Mouse (Mus musculus): ENCODE data around the gene Cnbp. TPM values are rescaled to one million over a fixed set of nuclear protein-coding genes. Genes with fewer than 3 reads are reported as not detected.

Cnbp gene
- total RNA-seq (2023): 566 TPM

GRCm38 (mm10) chr6:87850900-87851614 lies at the start of gene Cnbp:
Gene Cnbp (minus strand): TSS chr6:87851106.

GRCm38 (mm10) chr6:87887594-87888233 lies 36.8 kb upstream of the Cnbp start, which contains the start of gene Copg1:
Gene Copg1 (plus strand): TSS chr6:87887814.

GRCm38 (mm10) chr6:87838551-87839197 lies 12.2 kb downstream of the Cnbp start, which contains the start of gene Isy1:
Gene Isy1 (minus strand): TSS chr6:87838798.

GRCm38 (mm10) chr6:87835695-87836094 lies 15.2 kb downstream of the Cnbp start, which contains the start of gene Gm45140:
Gene Gm45140 (minus strand): TSS chr6:87835795.

DNA sequence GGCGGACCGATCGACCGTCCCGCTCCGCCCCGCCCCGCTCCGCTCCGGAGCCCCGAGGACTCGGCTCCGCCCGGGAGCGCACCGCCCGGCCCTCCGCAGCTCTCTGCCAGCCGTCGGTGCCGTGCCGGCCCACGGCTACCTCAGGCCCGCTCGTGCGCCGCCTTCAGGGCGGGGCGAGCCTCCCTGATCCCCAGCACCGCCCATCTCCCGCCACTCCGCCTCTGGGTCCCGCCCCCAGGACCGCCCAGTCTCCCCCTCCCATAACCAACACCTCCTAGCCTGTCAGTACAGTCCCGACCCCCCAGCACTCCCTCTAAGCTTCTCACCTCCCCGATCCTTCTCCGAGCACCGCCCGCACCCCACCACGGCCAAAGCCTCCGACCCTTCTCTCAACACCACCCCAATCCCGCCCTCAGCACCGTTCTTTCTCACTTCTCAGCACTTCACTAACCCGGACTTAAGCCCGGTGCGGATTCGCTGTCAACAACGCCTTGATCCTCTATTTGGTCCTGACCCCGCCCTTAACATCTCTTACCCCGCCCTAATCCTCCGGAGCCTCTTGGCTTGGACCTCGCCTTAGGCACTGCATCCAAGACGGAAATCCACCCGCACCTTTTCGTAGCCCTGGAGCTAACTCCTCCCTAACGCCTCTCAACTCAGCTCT lies 39.1 kb downstream of the Cnbp start, which contains the start of gene Rab43:
TSS of gene Rab43 (minus strand) at position 490 of the 664 bp plus-strand sequence.

Other genes with a start within 250 kb of the Cnbp start
- 2.6 TPM for gene Aplf, start 178.9 kb downstream of the Cnbp start, total RNA-seq (2023)
- gene Efcc1, start 120.2 kb downstream of the Cnbp start, total RNA-seq (2023): not detected
- not detected for gene Gp9, start 73.0 kb downstream of the Cnbp start, total RNA-seq (2023)
- gene Rab43, start 38.9 kb downstream of the Cnbp start, total RNA-seq (2023): 28.1 TPM
- gene Gm45140, start 15.3 kb downstream of the Cnbp start, total RNA-seq (2023): 6.3 TPM
- 79.8 TPM for gene Isy1, start 12.3 kb downstream of the Cnbp start, total RNA-seq (2023)
- gene Copg1, start 36.7 kb upstream of the Cnbp start, total RNA-seq (2023): 173 TPM
- 41.5 TPM for gene Hmces, start 62.8 kb upstream of the Cnbp start, total RNA-seq (2023)
- 0.64 TPM for gene H1fx, start 130.5 kb upstream of the Cnbp start, total RNA-seq (2023)
- gene Rab7, start 194.2 kb upstream of the Cnbp start, total RNA-seq (2023): 151 TPM
- 91.0 TPM for gene Rpn1, start 233.4 kb upstream of the Cnbp start, total RNA-seq (2023)